Mouse (Mus musculus) cortical plate, adult 2 months (tissue): ENCODE data around the gene Phldb2.

Experiments
- CTCF ChIP-seq: fragments of 200-500 bp; IDR thresholded peaks from 2 replicates; pipeline ENCODE4 v1.5.1; 2011; ENCODE audit warnings: mild to moderate bottlenecking, control low read depth, low read length; ENCODE audit not compliant: insufficient read depth; ENCODE audit errors: extremely low read depth
- POLR2A ChIP-seq: fragments of 200-500 bp; IDR thresholded peaks from 2 replicates; pipeline ENCODE4 v1.6.1; 2011; ENCODE audit warnings: mild to moderate bottlenecking, low read length, control low read depth; ENCODE audit not compliant: insufficient read depth; ENCODE audit errors: extremely low read depth

- TF ChIP-seq CTCF: no peak
- no peak for TF ChIP-seq POLR2A
Measured at GRCm38 (mm10) chr16:45919572-45919971, 33.8 kb downstream of the Phldb2 start.
